Mouse (Mus musculus): Measurements from ENCODE around the gene Dpf2. TPM values are rescaled to one million over a fixed set of nuclear protein-coding genes. Genes with fewer than 3 reads are reported as not detected.

The Dpf2 gene
- 96.2 and 99.0 TPM in 2 replicates for polyA plus RNA-seq (2012; rRNA removed)

DNA sequence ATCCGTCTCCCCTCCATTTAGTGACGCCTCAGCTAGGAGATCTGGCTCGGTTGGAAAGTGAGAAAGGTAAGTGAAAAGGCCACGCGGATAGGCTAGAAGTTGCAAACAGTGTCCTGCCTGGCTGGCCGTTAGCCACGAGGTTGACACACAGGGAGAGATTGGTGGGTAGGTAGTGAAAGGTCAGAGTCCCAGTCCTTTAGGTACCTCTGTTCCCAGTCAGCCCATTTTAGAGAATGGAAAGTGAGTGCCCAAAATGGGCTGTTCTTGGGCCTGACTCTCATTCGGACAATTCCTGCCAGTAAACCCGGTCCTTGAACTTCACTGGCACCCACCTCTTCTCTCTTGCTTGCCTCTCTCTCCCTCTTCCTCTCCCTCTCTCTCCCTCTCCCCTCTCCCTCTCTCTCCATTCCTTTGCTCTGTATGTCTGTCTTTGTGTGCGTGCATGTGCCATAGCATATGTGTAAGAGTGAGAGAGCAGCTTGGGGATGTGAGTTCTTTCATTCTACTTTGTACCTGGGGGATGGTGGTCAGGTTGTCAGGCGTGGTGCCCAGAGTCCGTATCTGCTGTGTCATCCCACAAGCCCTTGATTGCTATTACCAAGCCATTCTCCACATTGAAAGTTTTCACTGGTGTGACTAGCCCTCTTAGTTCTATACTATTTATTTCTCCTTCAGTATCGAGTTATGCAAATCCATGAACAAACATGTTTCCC lies at the start of gene Dpf2:
TSS of gene Dpf2 (minus strand) at position 4 of the 713 bp plus-strand sequence.
- peaks cover 3% of the 10 kb centered on the region; the same call in 1 of the 2 replicates for H3K4me1 ChIP-seq (ENCODE audit: control insufficient read depth, insufficient read depth, low read length)
- peak within 1 kb of the TSS; percentile 56 for H3K4me3 ChIP-seq (ENCODE audit: insufficient read depth, low read length)
- TF ChIP-seq CTCF (IDR thresholded peaks at IDR 0.05; ENCODE audit: extremely low read depth, insufficient read depth, low read length) (no peak), POLR2A (IDR thresholded peaks at IDR 0.05; ENCODE audit: extremely low read depth, insufficient read depth, low read length) (no peak)
- peak within 1 kb of the TSS; percentile 20; the same call in 1 of the 2 replicates for H3K27ac ChIP-seq (ENCODE audit: insufficient read depth, low read length)

DNA sequence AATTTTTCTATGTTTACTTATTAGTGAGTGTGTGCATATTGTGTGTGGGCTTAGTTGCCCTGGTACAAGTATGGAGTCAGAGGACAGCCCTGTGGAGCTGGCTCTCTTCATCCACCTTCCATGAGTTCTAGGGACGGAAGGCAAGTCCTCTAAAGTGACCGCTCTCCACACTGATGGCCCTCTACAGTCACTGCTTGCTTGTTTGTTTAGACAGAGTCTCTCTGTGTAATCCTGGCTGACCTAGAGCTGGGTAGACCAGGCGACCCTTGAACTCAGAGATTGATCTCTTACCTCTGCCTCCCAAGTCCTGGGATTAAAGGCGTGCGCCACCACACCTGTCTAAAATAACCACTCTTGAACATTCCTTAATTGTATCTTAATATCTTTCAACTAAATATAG lies 44.6 kb upstream of the Dpf2 start:
- no peak overlapping the region for H3K27ac ChIP-seq (ENCODE audit: insufficient read depth, low read length)
- TF ChIP-seq CTCF (IDR thresholded peaks at IDR 0.05; ENCODE audit: extremely low read depth, insufficient read depth, low read length) = no peak
- TF ChIP-seq POLR2A (IDR thresholded peaks at IDR 0.05; ENCODE audit: extremely low read depth, insufficient read depth, low read length) = no peak
- H3K4me3 ChIP-seq (ENCODE audit: insufficient read depth, low read length) = no peak overlapping the region
- H3K4me1 ChIP-seq (ENCODE audit: control insufficient read depth, insufficient read depth, low read length) = no peaks in the 10 kb centered on the region

DNA sequence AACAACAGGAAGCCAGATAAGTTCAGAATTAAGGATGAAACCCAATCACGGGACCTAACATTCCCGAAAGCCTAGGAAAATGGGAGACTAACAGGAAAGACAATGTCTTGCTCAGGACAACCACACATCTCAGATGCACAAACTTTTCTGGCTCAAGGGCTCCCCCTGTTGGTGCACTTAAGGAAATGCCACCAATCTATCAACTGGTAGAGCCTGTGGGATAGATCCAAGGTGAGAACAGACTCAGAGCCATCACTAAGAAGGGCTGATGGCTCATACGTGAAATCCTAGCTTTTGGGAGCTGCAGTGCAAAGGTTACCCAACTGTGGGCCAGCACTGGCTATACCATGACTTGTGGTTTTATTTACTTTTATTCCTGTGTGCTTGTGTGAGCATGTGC lies 43.9 kb upstream of the Dpf2 start:
- no peak for TF ChIP-seq POLR2A (IDR thresholded peaks at IDR 0.05; ENCODE audit: extremely low read depth, insufficient read depth, low read length)
- peak; percentile 87 for TF ChIP-seq CTCF (IDR thresholded peaks at IDR 0.05; ENCODE audit: extremely low read depth, insufficient read depth, low read length)
- H3K27ac ChIP-seq (ENCODE audit: insufficient read depth, low read length) = no peak overlapping the region

DNA sequence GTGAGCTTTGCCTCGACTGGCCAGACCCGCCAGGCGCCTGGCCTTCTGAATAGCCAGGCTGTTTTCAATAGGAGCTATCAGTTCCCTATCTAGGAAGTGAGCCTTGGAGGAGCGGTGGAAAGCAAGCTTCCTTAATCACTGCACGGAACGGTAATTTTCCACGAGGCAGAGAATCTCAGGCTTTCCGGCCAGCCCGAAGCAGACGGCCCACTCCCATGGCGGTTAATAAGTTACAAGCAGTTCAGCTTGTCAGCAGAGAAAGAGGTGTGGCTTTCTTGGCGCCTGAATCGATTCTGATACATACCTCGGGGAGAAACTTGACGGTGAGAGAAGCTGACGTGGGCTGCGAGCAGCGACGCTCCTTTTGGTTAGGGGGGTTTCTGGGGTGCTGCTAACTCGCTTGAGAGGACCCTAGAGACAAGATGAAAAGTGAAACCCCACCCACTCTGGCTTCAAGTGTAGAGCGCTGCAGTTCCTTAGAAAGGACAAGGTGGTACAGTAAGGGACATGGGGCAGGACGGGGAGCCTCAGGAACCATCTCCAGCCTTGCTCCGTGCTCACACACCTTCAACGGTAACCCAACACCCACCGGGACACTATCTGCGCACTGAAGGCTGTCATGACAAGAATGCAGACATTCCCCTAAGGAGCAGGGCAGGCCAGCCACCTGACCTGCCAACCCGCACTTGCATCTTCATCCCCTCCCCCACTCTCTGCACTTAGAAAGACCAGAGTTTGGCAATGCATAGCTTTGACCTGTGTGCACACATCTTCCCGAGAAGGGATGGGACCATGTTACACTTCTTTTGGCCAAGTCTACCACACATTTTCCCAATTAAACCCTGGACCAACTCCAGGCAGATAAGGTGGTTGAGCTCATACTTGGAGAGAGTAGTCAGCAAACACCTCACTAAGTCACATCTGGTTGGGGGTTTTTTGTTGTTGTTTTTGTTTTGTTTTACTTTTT lies 43.2 kb upstream of the Dpf2 start:
- Histone ChIP-seq H3K4me3 (ENCODE audit: insufficient read depth, low read length) (no peak overlapping the region), H3K4me1 (ENCODE audit: control insufficient read depth, insufficient read depth, low read length) (no peaks in the 10 kb centered on the region), H3K27ac (ENCODE audit: insufficient read depth, low read length) (no peak overlapping the region)
- TF ChIP-seq CTCF (IDR thresholded peaks at IDR 0.05; ENCODE audit: extremely low read depth, insufficient read depth, low read length) (no peak), POLR2A (IDR thresholded peaks at IDR 0.05; ENCODE audit: extremely low read depth, insufficient read depth, low read length) (no peak)

More for the DNA sequence above, 43.9 kb upstream of the Dpf2 start:
- Histone ChIP-seq H3K4me3 (ENCODE audit: insufficient read depth, low read length) (no peak overlapping the region), H3K4me1 (ENCODE audit: control insufficient read depth, insufficient read depth, low read length) (no peaks in the 10 kb centered on the region)

DNA sequence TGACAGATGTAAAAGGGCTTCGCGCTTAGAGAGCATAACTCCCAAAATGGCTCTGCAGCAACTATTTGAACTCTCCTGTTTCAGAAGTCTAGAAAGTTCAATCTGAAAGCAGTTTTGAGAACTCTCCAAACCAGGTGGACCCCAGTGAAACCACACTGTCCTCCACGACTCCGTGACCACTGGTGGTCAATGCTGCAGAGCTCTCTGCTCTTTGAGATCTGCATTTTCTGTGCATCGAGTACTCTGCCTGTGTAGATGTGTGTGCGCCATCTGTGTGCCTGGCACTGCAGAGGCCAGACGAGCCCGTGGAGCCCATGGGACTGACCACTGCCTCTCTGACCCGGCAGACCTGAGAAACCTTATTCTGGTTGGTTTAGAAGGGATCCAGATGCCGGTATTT lies 42.1 kb upstream of the Dpf2 start:
- H3K27ac ChIP-seq (ENCODE audit: insufficient read depth, low read length) = no peak overlapping the region
- TF ChIP-seq CTCF (IDR thresholded peaks at IDR 0.05; ENCODE audit: extremely low read depth, insufficient read depth, low read length) (no peak), POLR2A (IDR thresholded peaks at IDR 0.05; ENCODE audit: extremely low read depth, insufficient read depth, low read length) (no peak)

DNA sequence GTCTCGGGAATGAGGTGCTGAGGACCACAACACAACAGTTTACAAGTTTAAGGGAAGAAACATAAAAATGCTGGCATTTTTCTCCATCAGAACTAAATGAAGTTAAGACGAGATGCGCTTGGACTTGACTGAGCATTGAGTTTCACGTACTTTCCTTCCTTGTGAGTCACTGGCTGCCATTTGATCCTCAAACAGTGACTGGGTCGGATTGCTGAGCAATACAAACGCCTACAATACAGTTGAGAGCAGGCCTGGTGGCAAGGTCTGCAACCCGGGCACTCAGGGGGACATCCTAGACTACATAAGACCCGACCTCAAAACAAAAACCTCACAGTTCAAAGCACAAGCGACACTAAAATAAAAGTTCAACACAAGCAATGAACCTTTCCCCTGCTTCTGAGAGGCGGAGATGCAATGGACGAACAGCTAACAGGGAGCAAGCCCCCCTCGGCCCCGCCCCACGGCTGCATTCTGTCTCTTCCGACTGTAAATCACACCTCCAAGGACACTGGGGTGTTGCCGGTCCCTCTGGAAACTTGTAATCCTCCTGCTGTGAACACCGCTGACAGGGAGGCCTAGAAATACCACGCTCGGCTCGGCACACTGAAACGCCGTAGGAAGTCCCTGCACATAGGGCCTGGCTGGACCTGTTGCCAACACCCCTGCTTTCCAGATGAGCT lies 41.4 kb upstream of the Dpf2 start:
- H3K4me3 ChIP-seq (ENCODE audit: insufficient read depth, low read length) = no peak overlapping the region
- no peak overlapping the region for H3K27ac ChIP-seq (ENCODE audit: insufficient read depth, low read length)
- no peaks in the 10 kb centered on the region for H3K4me1 ChIP-seq (ENCODE audit: control insufficient read depth, insufficient read depth, low read length)
- TF ChIP-seq POLR2A (IDR thresholded peaks at IDR 0.05; ENCODE audit: extremely low read depth, insufficient read depth, low read length) (no peak), CTCF (IDR thresholded peaks at IDR 0.05; ENCODE audit: extremely low read depth, insufficient read depth, low read length) (no peak)

More for the DNA sequence above, 42.1 kb upstream of the Dpf2 start:
- no peak overlapping the region for H3K4me3 ChIP-seq (ENCODE audit: insufficient read depth, low read length)
- H3K4me1 ChIP-seq (ENCODE audit: control insufficient read depth, insufficient read depth, low read length) = no peaks in the 10 kb centered on the region

DNA sequence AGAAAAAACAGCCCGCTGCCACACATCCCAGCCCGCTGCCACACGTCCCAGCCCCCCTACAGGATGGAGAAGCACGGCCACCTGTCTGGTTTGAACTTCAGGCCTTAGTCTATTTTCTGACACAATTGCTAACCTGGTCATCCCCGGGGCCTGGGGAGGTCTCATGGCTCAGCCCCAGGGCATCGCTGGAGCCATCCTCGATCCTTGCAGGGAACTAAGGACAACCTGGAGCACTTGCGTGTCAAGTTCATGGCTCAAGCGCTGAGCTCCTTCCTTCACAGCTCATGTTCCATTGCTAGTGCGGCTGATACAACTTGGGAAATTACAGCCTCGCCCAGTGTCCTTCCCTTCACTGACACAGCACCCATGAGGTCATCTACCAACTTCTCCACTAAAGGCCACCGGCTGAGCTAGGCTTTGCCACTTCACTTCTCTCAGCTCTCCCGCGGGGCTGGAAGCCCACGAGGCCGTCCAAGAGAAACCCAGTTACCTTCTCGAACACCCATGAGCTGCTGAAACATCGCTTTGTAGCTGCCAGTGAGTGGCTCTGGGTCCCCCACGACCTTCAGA lies 40.5 kb upstream of the Dpf2 start:
- TF ChIP-seq POLR2A (IDR thresholded peaks at IDR 0.05; ENCODE audit: extremely low read depth, insufficient read depth, low read length) (no peak), CTCF (IDR thresholded peaks at IDR 0.05; ENCODE audit: extremely low read depth, insufficient read depth, low read length) (no peak)
- Histone ChIP-seq H3K4me3 (ENCODE audit: insufficient read depth, low read length) (no peak overlapping the region), H3K4me1 (ENCODE audit: control insufficient read depth, insufficient read depth, low read length) (no peaks in the 10 kb centered on the region), H3K27ac (ENCODE audit: insufficient read depth, low read length) (no peak overlapping the region)

DNA sequence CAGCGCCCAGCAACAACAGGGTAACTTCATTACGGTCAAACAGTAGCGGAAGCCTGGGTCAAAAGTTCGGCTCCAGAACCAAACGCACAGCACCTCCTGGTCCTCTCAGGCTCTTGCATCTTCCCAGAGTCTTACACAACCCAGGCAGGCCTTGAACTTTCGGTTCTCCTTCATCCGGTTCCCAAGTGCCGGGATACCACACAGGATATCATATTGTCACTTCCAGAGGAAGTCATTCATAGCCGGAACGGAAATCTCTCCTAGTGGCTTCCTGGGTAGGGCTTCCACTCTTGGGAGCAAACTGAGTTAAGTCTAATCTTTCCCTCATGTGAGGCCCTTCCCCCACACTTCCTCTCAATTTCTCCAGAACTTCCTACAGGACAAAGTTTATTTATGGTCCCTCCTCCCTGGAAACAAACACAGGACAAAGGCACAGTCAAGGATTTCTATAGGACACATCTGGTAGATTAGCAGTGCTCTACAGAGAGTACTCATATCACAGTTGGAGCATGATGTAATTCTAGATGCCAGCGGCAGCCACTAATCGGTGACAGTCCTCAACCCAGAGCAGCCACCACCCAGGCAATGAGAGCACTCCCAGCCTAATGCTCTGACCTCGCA lies 39.4 kb upstream of the Dpf2 start:
- no peak for TF ChIP-seq POLR2A (IDR thresholded peaks at IDR 0.05; ENCODE audit: extremely low read depth, insufficient read depth, low read length)
- TF ChIP-seq CTCF (IDR thresholded peaks at IDR 0.05; ENCODE audit: extremely low read depth, insufficient read depth, low read length) = no peak
- no peak overlapping the region for H3K4me3 ChIP-seq (ENCODE audit: insufficient read depth, low read length)
- 0 out of 2 replicates have a peak overlapping the region, but pooled peaks have one; percentile 8 for H3K27ac ChIP-seq (ENCODE audit: insufficient read depth, low read length)
- H3K4me1 ChIP-seq (ENCODE audit: control insufficient read depth, insufficient read depth, low read length) = no peaks in the 10 kb centered on the region
